In genomic region chr17:79894971-79895882, GRCm38 (mm10) we compare ENCODE assay signal across 8 mouse cellular contexts. TPM values are rescaled to one million over a fixed set of nuclear protein-coding genes. Genes with fewer than 3 reads are reported as not detected.
DNase-seq lines count a peak whose midpoint lies in the region; ATAC-seq lines count a peak whose summit lies in the region.

No protein-coding gene starts in this region.

- DNase-seq in WW6 (ENCODE audit: low read depth, low spot score), result peak; percentile 64
- DNase-seq in embryo, embryonic 10 days (ENCODE audit: low spot score), result peak; percentile 75
- peak; percentile 69 for DNase-seq in gastrocnemius, postnatal 10 days
- DNase-seq in induced T-regulatory cell, adult 2 months (ENCODE audit: low read depth), result peak; percentile 75
- peak; percentile 61 to 65 for DNase-seq in left cerebral cortex, postnatal 10 days (ENCODE audit: extremely low spot score in 1 of 2, low spot score in 2 of 2)
- peak; percentile 45 for DNase-seq in right cerebral cortex, postnatal 14 days
- DNase-seq in yolk sac, embryonic 10.5 days (ENCODE audit: low spot score), result peak; percentile 79

- ATAC-seq in megakaryocyte progenitor cell, adult 5-6 weeks (replicated peaks; ENCODE audit: poor library complexity), result peak; percentile 47

- intact Hi-C loops in left cerebral cortex, postnatal 10 days (cut with DNase I), result loop anchor here (5.0 kb wide), 2 partner anchors 47 to 102 kb away; no protein-coding TSS in a partner anchor

RNA-seq across cellular contexts. Expression of gene Atl2, which starts 0.7 kb away (rescaled TPM):
- 10 to 100 TPM; 71.2 to 75.2 TPM for total RNA-seq in gastrocnemius, postnatal 10 days (2021)
- 10 to 100 TPM; 66.6 to 71.3 TPM for total RNA-seq in left cerebral cortex, postnatal 10 days (2021)
- 41.6 and 43.4 TPM in 2 replicates for total RNA-seq in megakaryocyte progenitor cell, adult 5-6 weeks (2015)
- total RNA-seq in megakaryocyte progenitor cell, adult 5-6 weeks (2017), result 31.7 and 41.7 TPM in 2 replicates

Comparison
In these comparisons a context has a peak if more than half of its experiments do, and no peak if none do; other contexts are left out.
1. Peak in every context shown above with its lines: DNase-seq and ATAC-seq.